ENCODE assay signal across 21 mouse cellular contexts in the genomic region with DNA sequence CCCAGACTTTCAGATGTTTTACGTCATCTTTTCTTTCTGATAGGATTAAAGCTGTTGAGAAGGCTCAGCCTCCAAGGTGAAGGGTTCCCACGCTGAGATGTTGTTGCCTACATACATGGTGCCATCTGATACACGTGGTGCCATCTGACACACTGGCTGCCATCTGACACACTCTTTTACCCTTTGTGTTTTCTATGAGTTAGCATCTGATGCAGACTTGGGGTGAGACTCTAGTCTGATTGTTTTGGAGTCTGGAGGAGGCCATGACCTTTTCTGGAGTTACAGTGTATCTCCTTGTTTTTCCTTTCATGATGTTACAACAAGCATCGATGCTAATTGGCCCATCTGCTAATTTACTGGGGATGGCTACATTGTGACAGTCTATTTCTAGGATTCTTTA. TPM values are rescaled to one million over a fixed set of nuclear protein-coding genes. Genes with fewer than 3 reads are reported as not detected.
"Had no signal": no experiment of that assay in that cellular context is flagged by ENCODE, and none has a peak within 500 bp of the region (broad histone marks: within the 10 kb centered on the region; RNA-seq: fewer than 3 reads in every experiment).

No protein-coding gene starts in this region.

- H3K9ac ChIP-seq: liver, embryonic 13.5 days; liver, embryonic 15.5 days; liver, postnatal 0 days; lung, embryonic 15.5 days; midbrain, embryonic 13.5 days; midbrain, embryonic 15.5 days; neural tube, embryonic 12.5 days; stomach, embryonic 15.5 days had no signal

- DNase-seq: liver, embryonic 13.5 days; liver, postnatal 0 days; lung, adult 2 months; lung, postnatal 14 days; lung, postnatal 36 days; right cerebral cortex, postnatal 14 days; spleen, adult 18-20 months; thymus, postnatal 36 days had no signal

- H3K36me3 ChIP-seq: liver, embryonic 13.5 days; liver, embryonic 15.5 days; lung, embryonic 15.5 days; midbrain, embryonic 13.5 days; midbrain, embryonic 15.5 days; neural tube, embryonic 12.5 days; stomach, embryonic 15.5 days had no signal

- H3K4me3 ChIP-seq: liver, embryonic 13.5 days; liver, embryonic 15.5 days; lung, embryonic 15.5 days; megakaryocyte, embryonic 14.5 days; midbrain, embryonic 13.5 days; midbrain, embryonic 15.5 days; neural tube, embryonic 12.5 days; stomach, embryonic 15.5 days had no signal

- H3K9me3 ChIP-seq: liver, embryonic 13.5 days; liver, embryonic 15.5 days; lung, embryonic 15.5 days; midbrain, embryonic 13.5 days; midbrain, embryonic 15.5 days; neural tube, embryonic 12.5 days; stomach, embryonic 15.5 days had no signal

- H3K4me1 ChIP-seq: liver, embryonic 13.5 days; liver, embryonic 15.5 days; lung, embryonic 15.5 days; midbrain, embryonic 13.5 days; midbrain, embryonic 15.5 days; neural tube, embryonic 12.5 days; stomach, embryonic 15.5 days had no signal

- H3K27me3 ChIP-seq: liver, embryonic 13.5 days; lung, embryonic 15.5 days; midbrain, embryonic 15.5 days; neural tube, embryonic 12.5 days; stomach, embryonic 15.5 days had no signal

- H3K4me2 ChIP-seq: liver, embryonic 11.5 days; liver, embryonic 13.5 days; liver, embryonic 15.5 days; lung, embryonic 15.5 days; midbrain, embryonic 11.5 days; midbrain, embryonic 13.5 days; midbrain, embryonic 15.5 days; neural tube, embryonic 12.5 days; stomach, embryonic 15.5 days had no signal

- ATAC-seq: liver, postnatal 0 days; lung, postnatal 0 days; midbrain, embryonic 13.5 days; midbrain, embryonic 15.5 days had no signal

- H3K27ac ChIP-seq: liver, embryonic 13.5 days; liver, embryonic 15.5 days; lung, embryonic 15.5 days; macrophage; midbrain, embryonic 13.5 days; midbrain, embryonic 15.5 days; neural tube, embryonic 12.5 days; stomach, embryonic 15.5 days; stomach, postnatal 0 days had no signal

RNA-seq across cellular contexts. Expression of gene H2-Ob, which starts 6.0 kb away (rescaled TPM):
- polyA plus RNA-seq: liver, embryonic 11.5 days; midbrain, embryonic 11.5 days; midbrain, embryonic 13.5 days; neural tube, embryonic 12.5 days; neural tube, embryonic 14.5 days had no signal

RNA-seq across cellular contexts. Expression of gene H2-Aa, which starts 43.0 kb away (rescaled TPM):
- polyA plus RNA-seq: liver, embryonic 11.5 days; midbrain, embryonic 11.5 days had no signal
